Mouse (Mus musculus): ENCODE measurements at regions not wholly inside any gene's neighbourhood (a gene's known extent, or its start where the extent isn't known, plus 50 kb on each side); places are given as distances from the start of the nearest gene placed in this dataset.

DNA sequence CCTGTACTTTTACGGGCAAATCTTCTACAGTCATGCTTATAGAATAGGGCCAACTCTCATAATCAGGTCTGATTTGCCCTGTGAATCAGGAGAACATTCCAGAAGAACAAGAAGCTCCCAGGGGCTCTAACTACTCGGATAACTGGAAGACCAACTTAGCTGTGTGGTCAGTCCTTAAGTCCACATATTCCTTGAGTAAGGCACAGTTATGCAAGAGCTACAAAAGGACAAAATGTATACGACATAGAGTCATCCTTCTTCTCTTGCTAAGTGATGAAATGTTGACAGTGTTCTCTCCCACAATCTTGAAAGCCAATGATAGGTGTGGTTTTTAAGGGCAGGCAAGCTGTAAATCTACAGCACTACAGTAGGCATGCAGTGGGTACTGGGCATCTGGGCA is 310.7 kb upstream of the Pitrm1 start:
- 57% methylated on average over 3 of the region's 3 CpGs for WGBS
- H3K4me3 ChIP-seq (replicated peaks; ENCODE audit: control insufficient read depth, low read depth, low read length): no peak overlapping the region
- no peak overlapping the region for H3K27ac ChIP-seq (ENCODE audit: control insufficient read depth, insufficient read depth, low read depth, low read length, poor library complexity)
- no peaks in the 10 kb centered on the region; the same call in 1 of the 2 replicates for H3K4me1 ChIP-seq (ENCODE audit: control insufficient read depth, insufficient read depth, low read length)
- TF ChIP-seq CTCF (IDR thresholded peaks at IDR 0.05; ENCODE audit: control insufficient read depth, insufficient read depth, low read length): no peak

DNA sequence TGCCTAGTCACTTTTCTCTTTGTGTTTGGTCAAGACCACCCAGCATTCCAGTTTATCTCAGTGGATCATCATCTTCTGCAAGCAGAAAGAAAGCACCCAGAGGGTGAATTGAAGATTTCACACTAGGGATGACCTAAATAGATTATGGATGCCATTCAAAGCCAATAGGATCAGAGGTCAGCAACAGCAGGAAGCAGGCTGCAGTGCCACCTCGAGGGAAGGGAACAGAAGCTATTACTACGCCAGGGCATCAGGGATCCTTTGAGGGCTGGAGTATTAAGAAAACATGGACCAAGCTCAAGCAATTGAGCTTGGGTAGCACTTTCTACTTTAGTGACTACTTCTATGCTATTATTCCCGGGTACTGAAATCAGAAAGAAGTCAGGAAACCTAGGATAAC is 307.1 kb upstream of the Pitrm1 start:
- H3K27ac ChIP-seq (ENCODE audit: control insufficient read depth, insufficient read depth, low read depth, low read length, poor library complexity): no peak overlapping the region
- no peaks in the 10 kb centered on the region; the same call in 1 of the 2 replicates for H3K4me1 ChIP-seq (ENCODE audit: control insufficient read depth, insufficient read depth, low read length)
- H3K4me3 ChIP-seq (replicated peaks; ENCODE audit: control insufficient read depth, low read depth, low read length): no peak overlapping the region
- TF ChIP-seq CTCF (IDR thresholded peaks at IDR 0.05; ENCODE audit: control insufficient read depth, insufficient read depth, low read length) (no peak), POLR2A (IDR thresholded peaks at IDR 0.05; ENCODE audit: borderline replicate concordance, control insufficient read depth, low read depth, low read length) (no peak)
- WGBS: 41% methylated on average over 3 of the region's 3 CpGs

DNA sequence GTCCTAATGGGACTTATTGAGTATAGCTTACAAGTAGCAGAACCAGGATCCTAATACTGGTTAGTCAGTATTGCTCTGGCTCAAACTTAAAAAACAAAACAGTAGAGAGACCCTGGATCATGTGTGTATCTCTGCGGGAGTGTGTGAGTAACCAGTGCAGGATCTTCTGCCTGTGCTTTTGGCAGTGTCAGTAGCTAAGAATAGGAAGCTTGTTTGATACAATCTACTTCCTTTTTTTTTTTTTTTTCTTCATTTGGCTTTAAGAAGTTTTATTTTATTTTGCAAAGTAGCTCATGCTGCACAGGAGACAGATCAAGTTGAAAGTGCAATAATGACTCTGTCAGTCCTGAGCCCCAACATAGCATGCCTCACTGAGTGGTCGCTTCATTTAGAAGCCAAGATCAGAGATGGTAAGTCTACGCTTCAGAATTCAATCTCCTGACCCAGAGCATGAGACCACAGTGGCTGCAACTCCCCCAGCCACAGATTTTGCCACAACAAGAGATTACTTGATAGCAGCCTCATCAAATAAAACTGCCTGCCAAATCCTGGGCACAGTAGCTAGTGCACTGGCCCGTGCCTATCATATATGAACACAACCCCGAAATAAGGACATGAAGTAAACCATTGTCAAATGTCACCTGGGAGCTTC is 306.4 kb upstream of the Pitrm1 start:
- Histone ChIP-seq H3K4me3 (replicated peaks; ENCODE audit: control insufficient read depth, low read depth, low read length) (no peak overlapping the region), H3K27ac (ENCODE audit: control insufficient read depth, insufficient read depth, low read depth, low read length, poor library complexity) (no peak overlapping the region), H3K4me1 (ENCODE audit: control insufficient read depth, insufficient read depth, low read length) (no peaks in the 10 kb centered on the region; the same call in 1 of the 2 replicates)
- 15% methylated on average over 5 of the region's 5 CpGs for WGBS
- TF ChIP-seq CTCF (IDR thresholded peaks at IDR 0.05; ENCODE audit: control insufficient read depth, insufficient read depth, low read length) (no peak), POLR2A (IDR thresholded peaks at IDR 0.05; ENCODE audit: borderline replicate concordance, control insufficient read depth, low read depth, low read length) (no peak)

DNA sequence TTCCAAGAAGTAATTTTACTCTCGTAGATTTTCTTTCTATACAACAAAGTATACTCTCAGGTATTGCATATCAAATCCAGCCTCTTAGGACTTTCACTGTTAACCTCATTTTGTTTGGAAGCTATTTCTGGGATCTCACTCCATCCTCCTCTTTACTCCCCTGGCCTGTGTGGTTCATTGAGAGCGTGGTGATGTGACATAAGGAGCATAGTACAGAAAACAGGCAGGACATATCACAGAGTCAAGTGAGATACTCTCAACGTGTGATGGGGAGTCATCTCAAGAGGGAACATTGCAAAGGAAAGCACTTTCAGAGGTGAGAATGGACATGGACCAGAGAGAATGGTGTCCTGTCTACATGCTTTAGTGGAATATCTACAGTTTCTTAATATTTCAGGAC is 297.8 kb upstream of the Pitrm1 start:
- TF ChIP-seq CTCF (IDR thresholded peaks at IDR 0.05; ENCODE audit: control insufficient read depth, insufficient read depth, low read length) (no peak), POLR2A (IDR thresholded peaks at IDR 0.05; ENCODE audit: borderline replicate concordance, control insufficient read depth, low read depth, low read length) (no peak)
- WGBS: 77% methylated on average over 3 of the region's 3 CpGs
- no peaks in the 10 kb centered on the region for H3K4me1 ChIP-seq (ENCODE audit: control insufficient read depth, insufficient read depth, low read length)

DNA sequence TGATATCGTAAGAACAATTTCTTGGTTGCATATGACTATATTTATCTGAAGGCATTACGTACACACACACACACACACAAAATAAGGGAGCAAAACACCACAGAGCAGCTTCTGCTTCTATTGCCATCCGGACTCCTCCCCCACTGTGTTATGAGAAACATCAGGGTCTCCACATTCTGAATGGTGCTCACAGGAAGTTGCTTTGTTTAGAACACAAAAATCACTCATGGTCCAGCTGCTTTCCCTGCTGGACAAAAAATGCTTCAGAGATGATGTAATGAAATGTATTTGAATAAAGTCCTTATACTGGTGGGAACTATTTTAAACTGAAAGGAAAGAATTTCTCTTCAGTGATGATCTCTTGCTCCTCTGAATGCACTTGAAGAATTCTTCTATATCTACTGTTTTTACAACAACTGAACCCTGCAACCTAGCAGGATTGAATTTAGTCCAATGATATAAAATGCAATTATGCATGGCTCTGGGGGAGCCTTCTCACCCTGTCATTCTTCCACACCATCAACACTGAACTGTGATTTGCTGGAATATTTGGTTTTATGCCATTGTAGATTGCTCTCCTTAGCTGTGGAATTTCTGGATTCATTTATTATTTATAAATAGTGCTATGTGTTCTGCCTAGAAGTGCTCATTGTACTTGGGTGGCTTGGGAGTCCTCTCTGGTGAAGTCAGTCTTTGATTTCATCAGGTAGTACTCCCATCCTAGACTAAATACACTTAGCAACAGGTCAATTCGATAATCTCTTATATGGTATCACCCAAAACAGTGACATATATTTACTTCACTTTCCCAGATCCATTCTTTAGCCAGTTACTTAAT is 296.7 kb upstream of the Pitrm1 start:
- WGBS: 76% methylated on average over 4 of the region's 4 CpGs
- TF ChIP-seq CTCF (IDR thresholded peaks at IDR 0.05; ENCODE audit: control insufficient read depth, insufficient read depth, low read length) (no peak), POLR2A (IDR thresholded peaks at IDR 0.05; ENCODE audit: borderline replicate concordance, control insufficient read depth, low read depth, low read length) (no peak)
- no peak overlapping the region for H3K27ac ChIP-seq (ENCODE audit: control insufficient read depth, insufficient read depth, low read depth, low read length, poor library complexity)
- H3K4me3 ChIP-seq (replicated peaks; ENCODE audit: control insufficient read depth, low read depth, low read length): no peak overlapping the region
- H3K4me1 ChIP-seq (ENCODE audit: control insufficient read depth, insufficient read depth, low read length): no peaks in the 10 kb centered on the region

More for the DNA sequence above, 297.8 kb upstream of the Pitrm1 start:
- no peak overlapping the region for H3K27ac ChIP-seq (ENCODE audit: control insufficient read depth, insufficient read depth, low read depth, low read length, poor library complexity)
- H3K4me3 ChIP-seq (replicated peaks; ENCODE audit: control insufficient read depth, low read depth, low read length): no peak overlapping the region

DNA sequence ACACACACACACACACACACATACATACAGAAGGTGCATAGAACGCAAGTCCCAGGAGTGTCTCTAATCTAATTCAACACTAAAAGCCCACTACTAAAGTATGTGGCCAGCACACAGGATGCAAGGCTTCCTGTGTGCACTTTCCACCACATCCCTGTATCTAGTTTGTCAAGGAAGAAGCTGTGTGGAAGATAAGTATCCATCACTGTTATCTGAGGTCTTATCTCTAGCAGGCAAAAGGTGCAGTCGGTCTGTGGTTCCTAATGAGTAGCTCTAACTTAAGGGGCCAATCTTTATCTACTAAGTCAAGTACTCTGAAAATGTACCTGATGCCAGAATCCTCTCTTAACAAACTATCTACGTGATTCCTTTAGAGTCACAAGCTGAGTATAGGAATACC is 295.8 kb upstream of the Pitrm1 start:
- Histone ChIP-seq H3K4me3 (replicated peaks; ENCODE audit: control insufficient read depth, low read depth, low read length) (no peak overlapping the region), H3K27ac (ENCODE audit: control insufficient read depth, insufficient read depth, low read depth, low read length, poor library complexity) (no peak overlapping the region), H3K4me1 (ENCODE audit: control insufficient read depth, insufficient read depth, low read length) (no peaks in the 10 kb centered on the region)
- TF ChIP-seq CTCF (IDR thresholded peaks at IDR 0.05; ENCODE audit: control insufficient read depth, insufficient read depth, low read length) (no peak), POLR2A (IDR thresholded peaks at IDR 0.05; ENCODE audit: borderline replicate concordance, control insufficient read depth, low read depth, low read length) (no peak)
- WGBS: 12% methylated on average over 3 of the region's 3 CpGs

DNA sequence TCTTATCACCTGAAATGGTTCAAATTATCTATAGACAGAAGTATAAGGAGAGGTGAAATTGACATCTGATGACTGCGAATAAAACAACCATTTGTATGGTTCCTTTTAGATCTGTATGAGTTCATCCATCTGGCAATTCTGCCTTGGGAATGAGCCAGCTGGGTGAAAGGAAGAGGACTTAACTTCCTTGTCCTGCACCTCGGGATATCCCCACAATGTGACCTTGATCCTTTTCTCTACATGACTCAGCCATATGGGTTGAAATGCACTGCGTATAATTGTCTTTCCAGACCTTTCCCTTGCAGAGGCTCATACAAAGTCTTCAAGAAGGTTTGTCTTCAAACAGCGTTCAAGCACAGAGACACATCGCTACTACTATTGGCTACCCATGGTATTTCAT is 292.6 kb upstream of the Pitrm1 start:
- no peak overlapping the region for H3K4me3 ChIP-seq (replicated peaks; ENCODE audit: control insufficient read depth, low read depth, low read length)
- 87% methylated on average over 5 of the region's 5 CpGs for WGBS
- H3K4me1 ChIP-seq (ENCODE audit: control insufficient read depth, insufficient read depth, low read length): no peaks in the 10 kb centered on the region
- no peak for TF ChIP-seq POLR2A (IDR thresholded peaks at IDR 0.05; ENCODE audit: borderline replicate concordance, control insufficient read depth, low read depth, low read length)
- TF ChIP-seq CTCF (IDR thresholded peaks at IDR 0.05; ENCODE audit: control insufficient read depth, insufficient read depth, low read length): no peak
- H3K27ac ChIP-seq (ENCODE audit: control insufficient read depth, insufficient read depth, low read depth, low read length, poor library complexity): no peak overlapping the region

DNA sequence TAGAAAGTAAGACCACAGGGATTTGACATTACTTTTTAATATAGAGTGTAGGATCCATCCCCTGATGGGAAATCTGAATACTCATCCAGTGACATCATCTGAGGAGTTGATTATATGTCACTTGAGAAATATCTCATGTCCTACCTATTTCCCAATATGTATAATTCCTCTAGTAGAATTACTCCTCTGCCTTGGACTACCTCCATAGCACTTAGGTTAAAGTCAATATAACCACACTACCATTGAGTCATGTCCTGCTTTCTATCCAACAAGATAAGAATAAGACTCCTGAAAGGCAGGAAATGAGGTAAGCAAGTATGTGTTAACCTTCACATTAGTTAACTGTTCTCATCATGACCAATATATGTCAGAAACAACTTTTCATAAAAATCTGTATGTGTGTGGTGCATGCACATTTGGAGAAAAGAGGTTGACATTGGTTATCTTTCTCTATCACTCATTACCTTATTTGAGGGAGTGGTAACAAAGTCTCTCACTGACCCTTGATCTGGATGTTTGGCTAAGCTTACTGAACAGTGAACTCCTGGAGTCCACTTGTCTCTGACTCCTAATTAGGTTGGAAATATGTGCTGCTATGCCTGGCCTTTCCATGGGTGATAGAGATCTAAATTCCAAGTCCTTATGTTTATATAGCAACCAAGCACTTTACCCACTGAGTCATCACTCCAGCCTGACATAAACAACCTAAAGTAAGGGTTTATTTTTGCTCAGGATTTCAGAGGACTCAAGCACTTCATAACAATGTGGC is 292.0 kb upstream of the Pitrm1 start:
- Histone ChIP-seq H3K4me3 (replicated peaks; ENCODE audit: control insufficient read depth, low read depth, low read length) (no peak overlapping the region), H3K4me1 (ENCODE audit: control insufficient read depth, insufficient read depth, low read length) (no peaks in the 10 kb centered on the region), H3K27ac (ENCODE audit: control insufficient read depth, insufficient read depth, low read depth, low read length, poor library complexity) (no peak overlapping the region)
- TF ChIP-seq CTCF (IDR thresholded peaks at IDR 0.05; ENCODE audit: control insufficient read depth, insufficient read depth, low read length): no peak
- no peak for TF ChIP-seq POLR2A (IDR thresholded peaks at IDR 0.05; ENCODE audit: borderline replicate concordance, control insufficient read depth, low read depth, low read length)

All from bone marrow, adult 2 months (tissue).